Mouse (Mus musculus) right cerebral cortex, postnatal 10 days (tissue): Measurements from ENCODE around the gene Celsr2.

Source experiments
- DNase-seq, 2 experiments: peaks; one replicate each; pipeline ENCODE4 v3.0.0; 2021; ENCODE audit warnings: low spot score in 2 of 2

The Celsr2 gene

GRCm38 (mm10) chr3:108378875-108379663 is 36.3 kb downstream of the Celsr2 start:
- DNase-seq, result no peak

- DNase-seq, result no peak
Observed at GRCm38 (mm10) chr3:108372691-108373090, 42.7 kb downstream of the Celsr2 start.

DNA sequence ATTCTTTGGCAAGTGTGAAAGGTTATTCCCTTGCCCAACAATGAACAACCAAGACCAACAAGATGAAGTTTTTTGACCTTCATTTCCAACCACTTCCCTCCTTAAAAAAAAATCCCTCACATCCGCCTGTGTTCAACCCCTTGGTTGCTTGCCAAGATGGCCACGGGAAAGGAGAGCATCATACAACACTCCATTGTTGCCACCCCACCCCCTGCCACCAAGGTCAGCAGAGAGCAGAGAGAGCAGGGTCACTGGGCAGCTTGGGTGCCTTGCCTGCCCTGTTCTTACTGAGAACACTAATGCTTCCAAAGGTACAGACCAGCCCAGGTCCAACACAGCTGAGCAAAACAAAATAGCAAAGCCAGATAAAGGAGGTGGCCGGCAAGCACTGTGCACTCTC is 43.1 kb downstream of the Celsr2 start:
- no peak for DNase-seq

- DNase-seq, result no peak
Observed at GRCm38 (mm10) chr3:108368721-108369120, 46.6 kb downstream of the Celsr2 start.

- no peak for DNase-seq
Observed at GRCm38 (mm10) chr3:108367828-108368227, 47.5 kb downstream of the Celsr2 start.

DNA sequence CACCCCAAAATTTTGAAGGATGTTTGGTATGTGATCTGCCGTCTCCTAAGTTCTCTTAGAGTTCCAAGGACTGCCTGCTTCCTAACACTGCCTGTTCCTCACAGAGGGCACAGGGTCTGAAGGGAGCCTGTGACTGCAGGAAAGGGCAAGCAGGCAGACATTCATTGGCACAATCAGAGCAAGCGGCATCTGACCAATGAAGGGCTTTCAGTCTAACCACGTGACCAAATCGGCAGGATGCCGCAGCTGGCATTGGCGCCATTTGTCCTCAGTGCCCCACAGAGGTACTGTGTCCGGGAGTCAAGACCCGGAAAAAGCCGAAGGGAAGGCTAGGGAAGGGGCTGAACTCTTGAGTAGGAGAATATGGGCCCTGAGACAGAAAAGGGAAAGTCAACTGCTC is 48.2 kb downstream of the Celsr2 start:
- DNase-seq, result peak in 1 of 2 experiments; percentile 53

- DNase-seq, result no peak
Observed at GRCm38 (mm10) chr3:108364270-108364995, 50.9 kb downstream of the Celsr2 start, which contains the start of gene Mybphl. Gene Mybphl, plus strand, starts transcription at chr3:108364911.

- DNase-seq, result no peak
Observed at GRCm38 (mm10) chr3:108363626-108364025, 51.7 kb downstream of the Celsr2 start.

- DNase-seq, result no peak
Observed at GRCm38 (mm10) chr3:108360894-108361293, 54.5 kb downstream of the Celsr2 start.

- DNase-seq, result peak; percentile 51 to 75
Observed at GRCm38 (mm10) chr3:108358445-108358844, 56.9 kb downstream of the Celsr2 start.

DNA sequence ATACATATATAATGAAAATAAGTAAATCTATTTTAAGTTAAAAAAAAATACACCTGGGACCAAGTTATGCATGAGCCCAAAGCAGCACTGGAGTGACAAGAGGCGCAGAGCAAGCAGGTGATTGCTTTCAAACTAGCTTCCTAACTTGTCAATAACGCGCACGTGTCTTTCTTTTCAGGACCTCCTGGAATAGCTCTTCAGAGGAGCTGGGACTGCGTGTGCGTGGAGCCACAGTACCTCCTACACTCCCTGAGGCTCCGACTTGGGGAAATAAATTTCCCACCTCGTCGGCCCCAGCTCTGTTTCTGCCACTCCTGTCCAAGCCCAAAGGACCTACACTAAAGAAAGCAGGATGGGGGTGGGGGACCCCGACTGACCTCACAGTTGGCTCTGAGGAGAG is 58.3 kb downstream of the Celsr2 start:
- DNase-seq, result no peak

DNA sequence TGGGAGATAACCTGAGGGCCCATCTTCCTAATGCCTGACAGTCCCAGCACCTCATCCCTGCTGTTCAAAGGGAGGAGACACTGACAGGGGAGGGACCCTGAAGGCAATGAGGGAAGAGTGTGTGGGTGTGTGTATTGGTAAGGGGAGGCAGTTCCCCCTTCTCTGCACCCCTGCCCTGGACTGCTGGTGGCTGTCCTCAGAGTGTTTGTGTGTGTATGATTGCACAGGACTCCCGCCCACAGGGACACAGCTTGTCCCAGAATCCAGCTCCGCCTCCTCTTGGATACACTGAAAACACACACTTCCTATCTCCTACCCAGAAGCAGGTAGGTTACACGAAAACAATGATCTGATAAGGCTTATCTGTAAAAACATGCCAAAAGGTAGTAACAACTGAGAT is 60.1 kb downstream of the Celsr2 start:
- DNase-seq, result no peak

GRCm38 (mm10) chr3:108348376-108348775 is 67.0 kb downstream of the Celsr2 start:
- no peak for DNase-seq

GRCm38 (mm10) chr3:108345855-108346254 is 69.5 kb downstream of the Celsr2 start:
- no peak for DNase-seq

GRCm38 (mm10) chr3:108342185-108342584 is 73.2 kb downstream of the Celsr2 start:
- no peak for DNase-seq

- no peak for DNase-seq
Observed at GRCm38 (mm10) chr3:108341040-108341439, 74.3 kb downstream of the Celsr2 start.
